Mouse (Mus musculus) heart, adult 18-20 months (tissue): ENCODE results near the gene Trim37. TPM values are rescaled to one million over a fixed set of nuclear protein-coding genes. Genes with fewer than 3 reads are reported as not detected.

Source experiments
- microRNA-seq, 2 experiments: library from miRNA; unstranded; fragments of <30 nt; microRNA quantifications; one replicate each; pipeline ENCODE4 v1.2.0; 2022
- total RNA-seq, 2 experiments: library from RNA; stranded (reverse); gene quantifications; 2 replicates each; pipeline ENCODE4 v1.2.3; 2021

Trim37 gene
- total RNA-seq, 2 experiments from 2014 or later, result 5.3 to 5.7 TPM

Small RNA genes lying within 50 kb of the gene (microRNA-seq; reads per million reads assigned to microRNA genes)
- gene Mir301, result 9.7 to 17.8 reads per million in 2 experiments

Other genes with a start within 250 kb of the Trim37 start
- gene Ypel2, start 133.4 kb upstream of the Trim37 start, total RNA-seq, result 10 to 100 TPM; 21.4 to 25.5 TPM
- gene Gdpd1, start 53.0 kb upstream of the Trim37 start, total RNA-seq, result 10 to 100 TPM in 1 of 2 experiments, 1 to 10 TPM in 1; 9.8 to 12.0 TPM
- gene Smg8, start 40.3 kb upstream of the Trim37 start, total RNA-seq, result 1 to 10 TPM; 9.1 to 9.6 TPM
- gene Prr11, start 18.4 kb upstream of the Trim37 start, total RNA-seq, result under 1 TPM; 0.36 to 0.37 TPM
- 10 to 100 TPM; 14.6 TPM for gene Ska2, start 17.8 kb upstream of the Trim37 start, total RNA-seq
- 1 to 10 TPM; 4.0 to 6.7 TPM for gene Ppm1e, start 231.9 kb downstream of the Trim37 start, total RNA-seq